Mouse (Mus musculus) olfactory bulb, adult 2 months (tissue): Measurements from ENCODE around the gene Ccdc93.

Source experiments
- CTCF ChIP-seq: fragments of 200-500 bp; IDR thresholded peaks from 2 replicates; pipeline ENCODE4 v1.5.1; 2012; ENCODE audit warnings: low read depth, mild to moderate bottlenecking, low read length, moderate library complexity; ENCODE audit not compliant: insufficient read depth
- POLR2A ChIP-seq: fragments of 200-500 bp; IDR thresholded peaks from 2 replicates; pipeline ENCODE4 v1.6.1; 2012; ENCODE audit warnings: mild to moderate bottlenecking, low read depth, low read length, moderate library complexity; ENCODE audit not compliant: insufficient read depth

DNA sequence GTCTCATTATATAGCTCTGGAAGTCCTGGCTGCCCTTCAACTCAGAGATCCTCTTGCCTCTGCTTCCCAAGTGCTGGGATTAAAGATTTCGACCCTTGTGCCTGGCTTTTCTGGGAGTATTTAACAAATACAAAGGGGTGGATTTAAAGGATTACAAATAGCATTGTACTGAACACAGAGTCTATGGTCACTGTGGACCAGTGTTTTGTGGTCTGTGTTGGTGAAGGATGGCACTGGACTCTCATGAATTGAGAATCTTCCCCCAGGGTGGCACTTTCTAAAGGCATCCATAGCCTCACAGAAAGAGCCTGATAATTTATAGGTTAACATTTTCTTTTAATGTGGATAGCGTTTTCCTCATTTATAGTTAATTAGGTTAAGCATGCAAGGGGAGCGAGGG is 49.3 kb upstream of the Ccdc93 start:
- TF ChIP-seq CTCF (no peak), POLR2A (no peak)
